Mouse (Mus musculus): Measurements from ENCODE around the gene Plcb1. TPM values are rescaled to one million over a fixed set of nuclear protein-coding genes. Genes with fewer than 3 reads are reported as not detected.
A peak's percentile ranks its signal among the peaks of the same experiment; 100 is the strongest.

Plcb1 gene
- polyA plus RNA-seq, 1 experiment from 2014 or later = 16.2 TPM

- 73% methylated on average over 7 of the region's 7 CpGs for WGBS
- Histone ChIP-seq H3K27ac (no peak overlapping the region), H3K27me3 (no peaks in the 10 kb centered on the region), H3K36me3 (no peaks in the 10 kb centered on the region), H3K4me3 (no peak overlapping the region), H3K4me2 (no peak overlapping the region), H3K9ac (no peak overlapping the region), H3K4me1 (no peaks in the 10 kb centered on the region), H3K9me3 (no peaks in the 10 kb centered on the region)
- no peak for ATAC-seq (ENCODE audit: borderline replicate concordance, extremely low read depth, low FRiP score, low TSS enrichment)
These were observed 520.0 kb downstream of the Plcb1 start for GRCm38 (mm10) chr2:135305736-135306471.

GRCm38 (mm10) chr2:135306472-135306771 lies 520.6 kb downstream of the Plcb1 start:
- 57% methylated on average over 2 of the region's 2 CpGs for WGBS
- no peak for ATAC-seq (ENCODE audit: borderline replicate concordance, extremely low read depth, low FRiP score, low TSS enrichment)
- no peak overlapping the region for H3K4me3 ChIP-seq
- no peaks in the 10 kb centered on the region for H3K27me3 ChIP-seq
- no peaks in the 10 kb centered on the region for H3K9me3 ChIP-seq
- H3K9ac ChIP-seq = no peak overlapping the region
- no peak overlapping the region for H3K4me2 ChIP-seq
- H3K4me1 ChIP-seq = no peaks in the 10 kb centered on the region
- H3K36me3 ChIP-seq = no peaks in the 10 kb centered on the region
- no peak overlapping the region for H3K27ac ChIP-seq

- H3K27ac ChIP-seq = no peak overlapping the region
- WGBS = 75% methylated on average over 4 of the region's 4 CpGs
- no peak overlapping the region for H3K4me3 ChIP-seq
- H3K4me2 ChIP-seq = no peak overlapping the region
- H3K36me3 ChIP-seq = no peaks in the 10 kb centered on the region
- no peaks in the 10 kb centered on the region for H3K27me3 ChIP-seq
- no peak overlapping the region for H3K9ac ChIP-seq
- H3K4me1 ChIP-seq = no peaks in the 10 kb centered on the region
- no peak for ATAC-seq (ENCODE audit: borderline replicate concordance, extremely low read depth, low FRiP score, low TSS enrichment)
- no peaks in the 10 kb centered on the region for H3K9me3 ChIP-seq
These were observed 521.9 kb downstream of the Plcb1 start for GRCm38 (mm10) chr2:135307787-135308186.

- H3K4me2 ChIP-seq = no peak overlapping the region
- no peak overlapping the region for H3K9ac ChIP-seq
- H3K36me3 ChIP-seq = no peaks in the 10 kb centered on the region
- H3K27ac ChIP-seq = no peak overlapping the region
- no peaks in the 10 kb centered on the region for H3K27me3 ChIP-seq
- ATAC-seq (ENCODE audit: borderline replicate concordance, extremely low read depth, low FRiP score, low TSS enrichment) = no peak
- 90% methylated on average over 3 of the region's 3 CpGs for WGBS
- no peaks in the 10 kb centered on the region for H3K9me3 ChIP-seq
- no peaks in the 10 kb centered on the region for H3K4me1 ChIP-seq
- no peak overlapping the region for H3K4me3 ChIP-seq
These were observed 530.1 kb downstream of the Plcb1 start for GRCm38 (mm10) chr2:135315980-135316379.

- ATAC-seq (ENCODE audit: borderline replicate concordance, extremely low read depth, low FRiP score, low TSS enrichment) = no peak
- no peak overlapping the region for H3K4me3 ChIP-seq
These were observed 532.3 kb downstream of the Plcb1 start for GRCm38 (mm10) chr2:135318136-135318535.

GRCm38 (mm10) chr2:135323276-135323954 lies 537.5 kb downstream of the Plcb1 start:
- H3K4me1 ChIP-seq = no peaks in the 10 kb centered on the region
- WGBS = 78% methylated on average over 7 of the region's 7 CpGs
- no peak overlapping the region for H3K27ac ChIP-seq
- no peaks in the 10 kb centered on the region for H3K9me3 ChIP-seq
- H3K9ac ChIP-seq = no peak overlapping the region
- no peak for ATAC-seq (ENCODE audit: borderline replicate concordance, extremely low read depth, low FRiP score, low TSS enrichment)
- no peaks in the 10 kb centered on the region for H3K27me3 ChIP-seq
- H3K4me3 ChIP-seq = no peak overlapping the region
- H3K4me2 ChIP-seq = peak overlapping the region; percentile 26; the same call in 1 of the 2 replicates
- no peaks in the 10 kb centered on the region for H3K36me3 ChIP-seq

More at GRCm38 (mm10) chr2:135318136-135318535, 532.3 kb downstream of the Plcb1 start:
- 88% methylated on average over 1 of the region's 1 CpGs for WGBS
- Histone ChIP-seq H3K4me2 (no peak overlapping the region), H3K27me3 (no peaks in the 10 kb centered on the region), H3K36me3 (no peaks in the 10 kb centered on the region), H3K4me1 (no peaks in the 10 kb centered on the region), H3K9me3 (no peaks in the 10 kb centered on the region), H3K9ac (no peak overlapping the region), H3K27ac (no peak overlapping the region)

GRCm38 (mm10) chr2:135323955-135324302 lies 538.1 kb downstream of the Plcb1 start:
- peak; percentile 69; the same call in 1 of the 2 replicates for ATAC-seq (ENCODE audit: borderline replicate concordance, extremely low read depth, low FRiP score, low TSS enrichment)
- Histone ChIP-seq H3K27me3 (no peaks in the 10 kb centered on the region), H3K4me1 (no peaks in the 10 kb centered on the region), H3K4me2 (peak overlapping the region; percentile 26; the same call in 1 of the 2 replicates), H3K4me3 (no peak overlapping the region), H3K9ac (no peak overlapping the region), H3K36me3 (no peaks in the 10 kb centered on the region), H3K27ac (no peak overlapping the region), H3K9me3 (no peaks in the 10 kb centered on the region)
- 43% methylated on average over 4 of the region's 4 CpGs for WGBS

- Histone ChIP-seq H3K4me1 (no peaks in the 10 kb centered on the region; the same call in 1 of the 2 replicates), H3K27ac (no peak overlapping the region), H3K4me2 (no peak overlapping the region), H3K9me3 (no peaks in the 10 kb centered on the region), H3K27me3 (no peaks in the 10 kb centered on the region), H3K9ac (no peak overlapping the region), H3K4me3 (no peak overlapping the region), H3K36me3 (no peaks in the 10 kb centered on the region)
- ATAC-seq (ENCODE audit: borderline replicate concordance, extremely low read depth, low FRiP score, low TSS enrichment) = 0 out of 2 replicates have a peak, but pooled peaks have one; percentile 63
- WGBS = 4% methylated on average over 2 of the region's 2 CpGs
These were observed 542.9 kb downstream of the Plcb1 start for GRCm38 (mm10) chr2:135328756-135329155.

- no peaks in the 10 kb centered on the region for H3K36me3 ChIP-seq
- H3K9ac ChIP-seq = no peak overlapping the region
- peak overlapping the region; percentile 21; the same call in 1 of the 2 replicates for H3K4me3 ChIP-seq
- no peak overlapping the region for H3K27ac ChIP-seq
- 7% methylated on average over 14 of the region's 14 CpGs for WGBS
- ATAC-seq (ENCODE audit: borderline replicate concordance, extremely low read depth, low FRiP score, low TSS enrichment) = peak; percentile 53; the same call in 1 of the 2 replicates
- peak overlapping the region; percentile 54 for H3K4me2 ChIP-seq
- H3K4me1 ChIP-seq = no peaks in the 10 kb centered on the region; the same call in 1 of the 2 replicates
- no peaks in the 10 kb centered on the region for H3K9me3 ChIP-seq
- H3K27me3 ChIP-seq = no peaks in the 10 kb centered on the region
These were observed 544.1 kb downstream of the Plcb1 start for GRCm38 (mm10) chr2:135329782-135330545.

- Histone ChIP-seq H3K27ac (no peak overlapping the region), H3K36me3 (no peaks in the 10 kb centered on the region), H3K4me2 (no peak overlapping the region), H3K27me3 (no peaks in the 10 kb centered on the region), H3K4me3 (no peak overlapping the region), H3K9ac (no peak overlapping the region), H3K4me1 (no peaks in the 10 kb centered on the region; the same call in 1 of the 2 replicates), H3K9me3 (no peaks in the 10 kb centered on the region)
- WGBS = 96% methylated on average over 1 of the region's 1 CpGs
- no peak for ATAC-seq (ENCODE audit: borderline replicate concordance, extremely low read depth, low FRiP score, low TSS enrichment)
These were observed 546.0 kb downstream of the Plcb1 start for GRCm38 (mm10) chr2:135331868-135332267.

- H3K4me3 ChIP-seq = no peak overlapping the region
- H3K9ac ChIP-seq = no peak overlapping the region
These were observed 570.4 kb downstream of the Plcb1 start for GRCm38 (mm10) chr2:135356311-135356710.

GRCm38 (mm10) chr2:135361798-135362197 lies 575.9 kb downstream of the Plcb1 start:
- H3K4me3 ChIP-seq = no peak overlapping the region
- no peak overlapping the region for H3K9ac ChIP-seq
- WGBS = 16% methylated on average over 1 of the region's 1 CpGs
- no peak for ATAC-seq (ENCODE audit: borderline replicate concordance, extremely low read depth, low FRiP score, low TSS enrichment)
- no peak overlapping the region for H3K27ac ChIP-seq
- no peaks in the 10 kb centered on the region for H3K27me3 ChIP-seq
- H3K9me3 ChIP-seq = no peaks in the 10 kb centered on the region
- no peak overlapping the region for H3K4me2 ChIP-seq
- no peaks in the 10 kb centered on the region for H3K36me3 ChIP-seq
- H3K4me1 ChIP-seq = no peaks in the 10 kb centered on the region

More at GRCm38 (mm10) chr2:135356311-135356710, 570.4 kb downstream of the Plcb1 start:
- Histone ChIP-seq H3K4me1 (no peaks in the 10 kb centered on the region), H3K9me3 (no peaks in the 10 kb centered on the region), H3K27ac (no peak overlapping the region), H3K4me2 (no peak overlapping the region), H3K27me3 (no peaks in the 10 kb centered on the region), H3K36me3 (no peaks in the 10 kb centered on the region)
- 15% methylated on average over 1 of the region's 1 CpGs for WGBS
- ATAC-seq (ENCODE audit: borderline replicate concordance, extremely low read depth, low FRiP score, low TSS enrichment) = no peak

Measured in lung, embryonic 15.5 days (tissue).